Mouse (Mus musculus) embryo, embryonic 11.5 days (tissue): ENCODE data around the gene Cox4i2.

ENCODE experiments used
- DNase-seq: peaks from one replicate; pipeline ENCODE4 v3.0.0-alpha.2; 2012; ENCODE audit warnings: low read depth, low spot score

The Cox4i2 gene

GRCm38 (mm10) chr2:152767618-152768271 lies 13.8 kb downstream of the Cox4i2 start:
- no peak for DNase-seq

GRCm38 (mm10) chr2:152769677-152770076 lies 15.7 kb downstream of the Cox4i2 start:
- no peak for DNase-seq

- DNase-seq = no peak
Observed at GRCm38 (mm10) chr2:152771571-152771970, 17.6 kb downstream of the Cox4i2 start.

- no peak for DNase-seq
Observed at GRCm38 (mm10) chr2:152772231-152772630, 18.3 kb downstream of the Cox4i2 start.

- no peak for DNase-seq
Observed at GRCm38 (mm10) chr2:152775357-152775756, 21.4 kb downstream of the Cox4i2 start.

- no peak for DNase-seq
Observed at GRCm38 (mm10) chr2:152776019-152776418, 22.0 kb downstream of the Cox4i2 start.

- no peak for DNase-seq
Observed at GRCm38 (mm10) chr2:152776435-152776834, 22.5 kb downstream of the Cox4i2 start.

GRCm38 (mm10) chr2:152777081-152777480 lies 23.1 kb downstream of the Cox4i2 start:
- no peak for DNase-seq

- DNase-seq = no peak
Observed at GRCm38 (mm10) chr2:152780466-152780865, 26.5 kb downstream of the Cox4i2 start.

- DNase-seq = no peak
Observed at GRCm38 (mm10) chr2:152781031-152781711, 27.2 kb downstream of the Cox4i2 start.

- DNase-seq = no peak
Observed at GRCm38 (mm10) chr2:152782656-152783055, 28.7 kb downstream of the Cox4i2 start.

GRCm38 (mm10) chr2:152783241-152783640 lies 29.3 kb downstream of the Cox4i2 start:
- no peak for DNase-seq

- DNase-seq = no peak
Observed at GRCm38 (mm10) chr2:152784640-152785039, 30.7 kb downstream of the Cox4i2 start.

- no peak for DNase-seq
Observed at GRCm38 (mm10) chr2:152785446-152786350, 31.7 kb downstream of the Cox4i2 start.

GRCm38 (mm10) chr2:152787136-152787535 lies 33.2 kb downstream of the Cox4i2 start:
- no peak for DNase-seq

GRCm38 (mm10) chr2:152787543-152787942 lies 33.6 kb downstream of the Cox4i2 start:
- DNase-seq = no peak

- DNase-seq = no peak
Observed at GRCm38 (mm10) chr2:152788892-152789421, 35.0 kb downstream of the Cox4i2 start.

GRCm38 (mm10) chr2:152789591-152789999 lies 35.6 kb downstream of the Cox4i2 start:
- no peak for DNase-seq

- DNase-seq = no peak
Observed at GRCm38 (mm10) chr2:152792461-152792860, 38.5 kb downstream of the Cox4i2 start.

- no peak for DNase-seq
Observed at GRCm38 (mm10) chr2:152793381-152793780, 39.4 kb downstream of the Cox4i2 start.

- no peak for DNase-seq
Observed at GRCm38 (mm10) chr2:152794281-152794827, 40.4 kb downstream of the Cox4i2 start.

GRCm38 (mm10) chr2:152797589-152797988 lies 43.6 kb downstream of the Cox4i2 start:
- DNase-seq = no peak
